Mouse (Mus musculus) liver, embryonic 13.5 days (tissue): ENCODE measurements around the gene Adcyap1r1. TPM values are rescaled to one million over a fixed set of nuclear protein-coding genes. Genes with fewer than 3 reads are reported as not detected.

Experiments
- ATAC-seq: fragments of 200-750 bp; cut with Nextera tagmentation; 2 replicates; pipeline ENCODE4 v1.8.0; 2017; ENCODE audit warnings: low read depth, mild to moderate bottlenecking, moderate number of reproducible peaks, moderate library complexity
- DNase-seq: peaks from one replicate; pipeline ENCODE4 v3.0.0; 2022
- H3K27ac ChIP-seq: fragments of 300-500 bp; sonication (generic); 2 replicates; pipeline ENCODE4 v1.5.1; 2015; ENCODE audit warnings: moderate library complexity, mild to moderate bottlenecking, inconsistent platforms
- H3K27me3 ChIP-seq: fragments of 300-500 bp; sonication (generic); 2 replicates; pipeline ENCODE4 v1.6.1; 2015; ENCODE audit warnings: mild to moderate bottlenecking, inconsistent platforms
- H3K36me3 ChIP-seq: fragments of 300-500 bp; sonication (generic); 2 replicates; pipeline ENCODE4 v1.6.1; 2015; ENCODE audit warnings: mild to moderate bottlenecking, inconsistent platforms
- H3K4me1 ChIP-seq: fragments of 300-500 bp; sonication (generic); replicated peaks from 2 replicates; pipeline ENCODE4 v1.6.1; 2015; ENCODE audit warnings: inconsistent platforms
- H3K4me2 ChIP-seq: fragments of 300-500 bp; sonication (generic); 2 replicates; pipeline ENCODE4 v1.6.1; 2015; ENCODE audit warnings: inconsistent platforms, mild to moderate bottlenecking, moderate library complexity
- H3K4me3 ChIP-seq: fragments of 300-500 bp; sonication (generic); replicated peaks from 2 replicates; pipeline ENCODE4 v1.5.1; 2015; ENCODE audit warnings: mild to moderate bottlenecking, inconsistent platforms
- H3K9ac ChIP-seq: fragments of 300-500 bp; sonication (generic); 2 replicates; pipeline ENCODE4 v1.6.1; 2015; ENCODE audit warnings: mild to moderate bottlenecking, inconsistent platforms
- H3K9me3 ChIP-seq: fragments of 300-500 bp; sonication (generic); replicated peaks from 2 replicates; pipeline ENCODE4 v1.6.1; 2016; ENCODE audit warnings: inconsistent platforms
- WGBS: fragments of 180-500 bp; shearing (Covaris S2); methylation state at CpG from one replicate; pipeline ENCODE4 v1.1.7; 2015; ENCODE audit not compliant: insufficient replicate concordance; 5-methylcytosine and 5-hydroxymethylcytosine counted together
- polyA plus RNA-seq: library from polyadenylated mRNA; unstranded; fragments of >200 nt; fragmentation: Nextera tagmentation; extraction: Ambion mirVana; gene quantifications from 2 replicates; pipeline ENCODE4 v1.2.1, GENCODE M21; 2015

Gene Adcyap1r1
- polyA plus RNA-seq, 1 experiment from 2014 or later: 0.15 TPM

DNA sequence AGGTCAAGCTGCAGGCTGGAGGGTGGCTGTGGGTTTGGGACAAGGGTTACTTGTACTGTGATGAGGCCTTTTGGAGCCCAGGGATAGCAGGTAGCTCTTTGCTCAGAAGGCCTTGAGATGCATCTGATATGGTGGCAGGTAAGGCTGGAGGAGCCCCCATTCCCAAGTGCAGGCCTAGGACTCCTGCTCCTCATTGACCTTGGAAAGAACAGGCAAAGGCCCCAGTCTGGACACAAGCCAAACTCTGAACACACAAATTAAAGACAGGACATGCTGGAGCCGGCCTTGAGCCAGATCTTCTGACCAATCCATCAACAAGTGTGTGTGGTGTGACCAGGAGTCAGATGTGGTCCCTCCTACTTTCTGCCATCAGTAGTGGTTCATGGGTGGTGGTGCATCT is 1.8 kb downstream of the Adcyap1r1 start:
- no peaks in the 10 kb centered on the region for H3K9me3 ChIP-seq
- H3K4me2 ChIP-seq: no peak overlapping the region
- H3K27me3 ChIP-seq: peaks cover 63% of the 10 kb centered on the region
- no peak overlapping the region for H3K27ac ChIP-seq
- WGBS: 43% methylated on average over 1 of the region's 1 CpGs
- H3K4me1 ChIP-seq: no peaks in the 10 kb centered on the region
- DNase-seq: no peak
- ATAC-seq: no peak
- H3K4me3 ChIP-seq: no peak overlapping the region
- no peaks in the 10 kb centered on the region for H3K36me3 ChIP-seq
- H3K9ac ChIP-seq: no peak overlapping the region

DNA sequence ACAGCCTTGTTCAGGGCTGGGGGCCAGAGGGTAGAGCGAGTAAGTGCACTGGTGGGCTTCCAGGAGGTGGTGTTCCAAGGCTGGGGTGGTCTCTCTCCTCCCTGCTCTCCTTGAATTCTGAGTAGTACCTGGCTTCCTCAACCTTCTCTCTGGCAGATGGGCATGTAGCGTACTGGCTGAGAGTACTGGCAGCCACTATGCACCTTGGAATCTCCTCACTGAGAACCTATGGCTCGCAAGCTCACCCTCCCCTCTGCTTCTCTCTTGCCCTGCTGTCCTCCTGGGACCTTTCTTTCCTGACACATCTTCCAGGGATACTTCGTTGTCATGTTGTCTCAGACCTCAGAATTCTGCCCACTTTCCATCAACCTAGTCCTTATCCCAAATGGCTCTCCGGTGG is 3.9 kb downstream of the Adcyap1r1 start:
- DNase-seq (no peak), ATAC-seq (no peak)
- WGBS: 53% methylated on average over 5 of the region's 5 CpGs
- Histone ChIP-seq H3K4me3 (no peak overlapping the region), H3K4me2 (no peak overlapping the region), H3K27ac (no peak overlapping the region), H3K9ac (no peak overlapping the region), H3K36me3 (no peaks in the 10 kb centered on the region), H3K9me3 (no peaks in the 10 kb centered on the region), H3K4me1 (no peaks in the 10 kb centered on the region), H3K27me3 (peaks cover 45% of the 10 kb centered on the region)

DNA sequence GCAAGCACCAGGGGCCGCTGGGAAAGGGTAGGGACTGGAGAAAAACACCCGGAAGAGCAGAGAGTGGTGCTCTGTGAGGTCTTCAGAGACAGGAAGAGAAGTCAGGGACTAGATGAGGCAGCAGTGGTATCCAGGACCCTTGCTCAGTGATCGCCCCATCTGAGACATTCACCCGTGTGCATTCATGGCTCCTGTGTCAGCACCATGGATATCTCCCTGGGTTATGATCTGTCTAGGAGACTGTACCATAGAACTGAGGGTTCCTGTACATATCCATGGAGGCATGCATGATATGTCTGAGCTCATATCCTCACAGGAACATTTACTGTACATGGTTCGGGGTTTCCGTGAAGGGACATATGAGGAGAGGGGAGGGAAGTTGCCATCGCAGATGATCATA is 5.9 kb downstream of the Adcyap1r1 start:
- H3K4me1 ChIP-seq: no peaks in the 10 kb centered on the region
- no peak for ATAC-seq
- 57% methylated on average over 7 of the region's 7 CpGs for WGBS
- H3K27ac ChIP-seq: no peak overlapping the region
- no peak overlapping the region for H3K4me3 ChIP-seq
- no peaks in the 10 kb centered on the region for H3K9me3 ChIP-seq
- peaks cover 28% of the 10 kb centered on the region for H3K27me3 ChIP-seq
- H3K4me2 ChIP-seq: no peak overlapping the region
- no peak overlapping the region for H3K9ac ChIP-seq
- no peaks in the 10 kb centered on the region for H3K36me3 ChIP-seq
- no peak for DNase-seq

DNA sequence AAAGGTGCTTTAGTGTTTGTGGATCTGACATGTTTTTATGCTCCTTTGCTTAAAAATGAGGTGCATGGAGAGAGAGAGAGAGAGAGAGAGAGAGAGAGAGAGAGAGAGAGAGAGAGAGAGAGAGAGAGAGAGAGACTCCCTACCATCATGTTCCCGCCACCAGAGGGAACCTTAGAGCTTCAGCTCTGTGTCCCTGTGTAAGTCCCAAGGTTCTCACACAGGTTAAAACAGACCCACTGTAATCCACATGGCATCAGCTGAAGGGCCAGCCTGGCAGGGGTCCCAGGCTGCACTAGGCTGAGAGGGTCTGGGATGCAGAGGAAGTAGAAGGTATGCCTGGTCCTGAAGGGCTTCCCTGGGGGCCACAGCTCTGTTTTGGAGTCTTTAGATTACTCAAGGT is 6.4 kb downstream of the Adcyap1r1 start:
- 36% methylated on average over 1 of the region's 1 CpGs for WGBS
- no peak overlapping the region for H3K4me3 ChIP-seq

DNA sequence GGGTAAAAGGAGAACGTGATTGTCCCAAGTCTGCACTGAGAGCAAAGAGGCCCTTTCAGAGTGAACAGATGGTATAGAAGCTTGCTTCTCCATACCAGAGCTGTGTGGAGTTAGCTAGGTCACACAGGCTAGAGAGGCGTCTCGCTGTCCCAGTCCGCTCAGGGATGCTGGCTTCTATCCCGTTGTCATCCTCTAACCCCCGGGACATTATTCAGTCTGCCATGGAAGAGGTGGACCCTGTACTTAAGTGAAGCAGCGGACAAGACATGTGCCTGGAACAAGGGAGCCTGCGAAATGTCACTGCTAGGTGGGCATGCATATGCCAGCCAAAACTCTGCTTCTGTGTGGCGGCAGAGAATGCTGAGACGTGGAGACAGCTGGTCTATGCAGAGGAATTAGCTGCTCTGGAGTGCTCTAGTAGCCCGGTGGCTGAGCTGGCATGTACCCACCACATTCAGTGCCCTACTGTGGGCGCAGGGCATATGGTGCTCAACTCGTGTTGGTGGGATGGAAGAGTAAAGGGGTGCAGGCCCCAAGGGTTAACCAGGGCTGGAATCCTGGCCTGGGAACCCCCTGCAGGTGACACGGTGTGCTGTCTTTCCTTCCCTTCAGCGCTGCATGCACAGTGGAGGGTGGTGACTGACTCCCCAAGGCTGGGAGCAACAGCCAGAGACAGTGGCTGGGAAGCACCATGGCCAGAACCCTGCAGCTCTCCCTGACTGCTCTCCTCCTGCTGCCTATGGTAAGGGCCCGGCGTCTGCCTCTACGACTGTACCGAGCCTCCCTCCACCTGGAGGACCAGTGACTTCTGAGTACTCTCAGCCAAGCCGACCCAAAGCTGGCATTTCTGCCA is 8.0 kb downstream of the Adcyap1r1 start:
- 64% methylated on average over 20 of the region's 20 CpGs for WGBS
- Histone ChIP-seq H3K36me3 (no peaks in the 10 kb centered on the region), H3K27ac (no peak overlapping the region), H3K27me3 (peaks cover 8% of the 10 kb centered on the region; the same call in 1 of the 2 replicates), H3K4me2 (no peak overlapping the region), H3K9me3 (no peaks in the 10 kb centered on the region), H3K9ac (no peak overlapping the region), H3K4me3 (no peak overlapping the region), H3K4me1 (no peaks in the 10 kb centered on the region)
- DNase-seq (no peak), ATAC-seq (no peak)

More for the DNA sequence above, 6.4 kb downstream of the Adcyap1r1 start:
- Histone ChIP-seq H3K9ac (no peak overlapping the region), H3K4me1 (no peaks in the 10 kb centered on the region), H3K4me2 (no peak overlapping the region), H3K36me3 (no peaks in the 10 kb centered on the region), H3K9me3 (no peaks in the 10 kb centered on the region), H3K27me3 (peaks cover 23% of the 10 kb centered on the region), H3K27ac (no peak overlapping the region)
- DNase-seq: no peak
- no peak for ATAC-seq

DNA sequence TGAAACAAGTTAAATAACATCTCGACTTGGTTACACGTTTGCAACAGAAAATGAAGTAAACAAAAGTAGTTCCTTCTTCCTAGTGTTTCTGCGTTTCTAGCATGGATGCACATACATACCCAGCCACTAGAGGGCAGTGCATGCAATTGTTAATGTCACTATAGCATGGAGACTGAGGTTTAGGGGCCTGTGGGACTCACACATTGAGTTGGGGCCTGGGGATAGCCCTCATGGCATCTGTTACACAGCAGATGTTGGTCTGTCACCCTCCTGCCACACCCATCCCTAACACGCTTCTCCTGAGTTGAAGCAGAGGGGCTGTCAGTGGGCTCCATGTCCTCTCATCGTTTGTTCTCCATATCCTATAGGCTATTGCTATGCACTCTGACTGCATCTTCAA is 9.4 kb downstream of the Adcyap1r1 start:
- Histone ChIP-seq H3K4me3 (no peak overlapping the region), H3K27me3 (0 out of 2 replicates have a peak, but pooled peaks cover 4% of the 10 kb centered on the region), H3K36me3 (no peaks in the 10 kb centered on the region), H3K4me1 (no peaks in the 10 kb centered on the region), H3K4me2 (no peak overlapping the region), H3K27ac (no peak overlapping the region), H3K9ac (no peak overlapping the region), H3K9me3 (no peaks in the 10 kb centered on the region)
- WGBS: 45% methylated on average over 5 of the region's 5 CpGs
- DNase-seq (no peak), ATAC-seq (no peak)

DNA sequence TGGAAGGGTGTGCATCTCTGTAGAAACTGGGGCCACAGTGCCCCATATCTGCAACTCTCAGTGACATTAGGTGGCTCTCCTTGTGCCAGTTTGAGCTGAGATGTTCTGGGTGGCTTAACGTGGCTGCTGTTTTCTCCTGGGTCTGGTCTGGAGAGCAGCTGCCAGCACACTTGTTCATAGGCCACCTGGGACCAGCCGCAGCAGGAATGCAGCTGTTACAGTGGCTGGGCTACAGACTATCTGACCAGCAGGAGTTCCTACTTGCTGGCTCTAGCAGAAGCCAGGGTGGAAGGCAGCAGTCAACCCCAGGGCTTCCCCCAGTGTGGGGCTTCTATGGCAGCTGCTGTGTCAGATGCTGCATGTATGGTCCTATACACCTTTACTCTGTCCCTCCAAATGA is 9.9 kb downstream of the Adcyap1r1 start:
- Histone ChIP-seq H3K4me1 (no peaks in the 10 kb centered on the region), H3K4me2 (no peak overlapping the region), H3K36me3 (no peaks in the 10 kb centered on the region), H3K9me3 (no peaks in the 10 kb centered on the region), H3K27ac (no peak overlapping the region), H3K27me3 (0 out of 2 replicates have a peak, but pooled peaks cover 4% of the 10 kb centered on the region), H3K9ac (no peak overlapping the region), H3K4me3 (no peak overlapping the region)
- 73% methylated on average over 2 of the region's 2 CpGs for WGBS
- ATAC-seq: no peak
- DNase-seq: no peak

DNA sequence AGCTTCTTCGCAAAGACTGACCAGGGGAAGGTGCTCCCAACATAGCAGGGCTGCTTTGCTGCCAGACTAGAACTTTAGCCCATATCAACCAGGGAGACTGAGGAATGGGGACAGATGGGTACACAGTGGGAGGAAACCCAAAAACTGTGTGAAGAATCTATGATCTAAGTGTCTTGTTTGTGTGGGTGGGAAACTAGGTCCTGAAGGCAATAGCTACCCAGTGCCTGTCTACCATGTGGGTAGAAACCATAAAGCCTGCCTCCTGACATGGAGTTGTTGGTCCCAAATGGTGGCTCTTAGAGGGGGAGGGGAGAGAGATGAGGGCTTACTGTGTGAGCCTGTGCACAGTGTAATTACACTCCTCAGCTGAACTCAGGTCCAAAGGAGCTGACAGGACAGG is 10.6 kb downstream of the Adcyap1r1 start:
- H3K27ac ChIP-seq: no peak overlapping the region
- WGBS: 71% methylated on average over 1 of the region's 1 CpGs
- no peak overlapping the region for H3K9ac ChIP-seq
- no peaks in the 10 kb centered on the region for H3K36me3 ChIP-seq
- H3K4me1 ChIP-seq: no peaks in the 10 kb centered on the region
- no peak overlapping the region for H3K4me2 ChIP-seq
- no peak overlapping the region for H3K4me3 ChIP-seq
- H3K27me3 ChIP-seq: 0 out of 2 replicates have a peak, but pooled peaks cover 4% of the 10 kb centered on the region
- H3K9me3 ChIP-seq: no peaks in the 10 kb centered on the region
- no peak for DNase-seq
- ATAC-seq: no peak

DNA sequence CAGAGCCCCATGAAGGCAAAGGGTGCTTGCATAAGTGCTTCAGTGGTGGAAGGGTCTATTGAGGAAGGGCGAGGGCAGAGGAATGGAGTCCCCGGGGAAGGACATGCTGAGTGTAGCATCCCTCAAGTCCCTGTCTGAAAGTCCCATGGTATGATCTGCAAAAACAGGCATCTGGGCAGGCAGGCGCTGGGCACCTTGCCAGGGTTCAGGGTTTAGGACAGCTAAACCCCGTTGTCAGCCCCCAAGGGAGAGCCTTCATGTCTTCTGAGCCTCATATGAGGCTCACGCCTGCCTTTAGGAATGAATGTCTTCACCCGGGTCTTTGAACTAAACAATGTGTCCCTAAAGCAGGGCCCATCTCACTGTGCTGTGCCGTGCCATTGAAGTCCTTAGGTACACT is 12.2 kb downstream of the Adcyap1r1 start:
- H3K36me3 ChIP-seq: no peaks in the 10 kb centered on the region
- H3K4me2 ChIP-seq: no peak overlapping the region
- 54% methylated on average over 7 of the region's 7 CpGs for WGBS
- no peaks in the 10 kb centered on the region for H3K4me1 ChIP-seq
- ATAC-seq (no peak), DNase-seq (no peak)
- H3K4me3 ChIP-seq: no peak overlapping the region
- H3K27me3 ChIP-seq: 0 out of 2 replicates have a peak, but pooled peaks cover 4% of the 10 kb centered on the region
- no peak overlapping the region for H3K27ac ChIP-seq
- no peaks in the 10 kb centered on the region for H3K9me3 ChIP-seq
- no peak overlapping the region for H3K9ac ChIP-seq

DNA sequence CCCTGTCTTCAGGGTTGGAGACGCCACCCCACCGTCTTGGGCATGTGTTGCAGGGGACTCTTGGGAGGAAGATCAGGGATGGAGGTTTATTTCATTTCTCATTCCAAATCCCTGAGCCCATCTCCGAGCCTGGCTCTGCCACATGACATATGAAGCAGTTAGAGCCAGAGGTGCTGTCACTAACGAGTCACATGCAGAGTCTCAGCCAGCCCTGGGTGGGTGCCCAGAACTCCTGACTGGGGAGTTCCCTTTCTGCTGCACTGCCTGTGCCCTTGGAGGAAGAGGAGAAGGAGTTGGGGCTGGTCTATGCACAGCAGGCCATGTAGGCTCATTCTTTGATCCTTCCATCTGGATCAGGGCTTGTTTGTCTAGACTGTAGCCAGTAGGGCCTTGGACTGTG is 13.5 kb downstream of the Adcyap1r1 start:
- WGBS: 57% methylated on average over 4 of the region's 4 CpGs
- no peaks in the 10 kb centered on the region for H3K36me3 ChIP-seq
- H3K4me1 ChIP-seq: no peaks in the 10 kb centered on the region
- no peak overlapping the region for H3K4me2 ChIP-seq
- H3K9ac ChIP-seq: no peak overlapping the region
- ATAC-seq: no peak
- DNase-seq: no peak
- no peak overlapping the region for H3K27ac ChIP-seq
- H3K9me3 ChIP-seq: no peaks in the 10 kb centered on the region
- 0 out of 2 replicates have a peak, but pooled peaks cover 4% of the 10 kb centered on the region for H3K27me3 ChIP-seq
- H3K4me3 ChIP-seq: no peak overlapping the region

DNA sequence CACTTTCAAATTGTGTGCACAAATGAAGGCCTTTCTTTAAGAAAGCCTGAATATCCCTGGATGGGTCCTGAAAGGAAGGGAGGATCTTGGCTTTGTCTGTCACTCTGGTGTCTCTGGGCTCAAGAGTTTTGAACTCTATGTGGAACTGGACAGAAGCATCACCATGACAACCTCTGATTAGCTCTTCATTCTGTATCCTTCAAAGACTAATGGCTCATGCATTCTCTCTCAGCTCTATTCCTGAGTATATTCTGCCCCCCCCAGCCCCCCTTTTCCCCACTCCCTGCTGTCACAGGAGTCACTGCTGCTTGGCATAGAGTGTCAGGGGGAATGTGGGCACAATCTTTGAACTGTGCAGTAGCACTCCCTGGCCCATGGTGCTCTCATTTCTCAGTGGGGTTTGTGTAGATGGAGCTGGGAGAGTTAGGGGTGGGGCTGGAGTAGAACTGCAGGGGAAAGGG is 14.6 kb downstream of the Adcyap1r1 start:
- no peak for DNase-seq
- 0 out of 2 replicates have a peak, but pooled peaks cover 4% of the 10 kb centered on the region for H3K27me3 ChIP-seq
- H3K4me1 ChIP-seq: no peaks in the 10 kb centered on the region
- H3K4me3 ChIP-seq: no peak overlapping the region
- ATAC-seq: no peak
- H3K36me3 ChIP-seq: no peaks in the 10 kb centered on the region
- H3K27ac ChIP-seq: no peak overlapping the region
- no peak overlapping the region for H3K9ac ChIP-seq
- no peaks in the 10 kb centered on the region for H3K9me3 ChIP-seq
- H3K4me2 ChIP-seq: no peak overlapping the region

DNA sequence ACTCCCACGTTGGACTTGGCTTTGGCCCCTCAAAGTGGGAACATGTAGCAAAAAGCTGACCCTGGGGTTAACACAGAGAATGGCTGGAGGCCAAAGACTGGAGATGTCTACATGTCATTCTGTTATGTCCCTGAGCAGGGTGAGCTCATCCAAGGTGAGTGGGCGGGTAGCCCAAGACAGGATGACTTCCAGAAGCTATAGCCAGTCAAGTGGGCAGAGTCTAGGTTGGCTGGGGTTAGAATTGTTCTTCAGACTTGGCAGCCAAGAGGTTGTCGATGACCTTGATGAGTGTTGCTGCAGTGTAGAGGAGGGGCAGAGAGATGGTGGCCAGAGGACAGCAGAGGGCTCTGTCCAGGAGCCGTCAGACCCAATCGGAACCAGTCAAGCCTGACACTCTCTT is 18.9 kb downstream of the Adcyap1r1 start:
- no peak overlapping the region for H3K4me2 ChIP-seq
- 59% methylated on average over 5 of the region's 5 CpGs for WGBS
- no peak overlapping the region for H3K27ac ChIP-seq
- H3K27me3 ChIP-seq: 0 out of 2 replicates have a peak, but pooled peaks cover 3% of the 10 kb centered on the region
- ATAC-seq (no peak), DNase-seq (no peak)
- no peak overlapping the region for H3K9ac ChIP-seq
- H3K4me1 ChIP-seq: no peaks in the 10 kb centered on the region
- H3K9me3 ChIP-seq: no peaks in the 10 kb centered on the region
- no peaks in the 10 kb centered on the region for H3K36me3 ChIP-seq
- H3K4me3 ChIP-seq: no peak overlapping the region
